Mouse (Mus musculus) cortical plate, adult 2 months (tissue): ENCODE results near the gene Snu13.
A peak's percentile ranks its signal among the peaks of the same experiment; 100 is the strongest.

Experiments used
- CTCF ChIP-seq: fragments of 200-500 bp; IDR thresholded peaks from 2 replicates; pipeline ENCODE4 v1.5.1; 2011; ENCODE audit warnings: mild to moderate bottlenecking, control low read depth, low read length; ENCODE audit not compliant: insufficient read depth; ENCODE audit errors: extremely low read depth
- POLR2A ChIP-seq: fragments of 200-500 bp; IDR thresholded peaks from 2 replicates; pipeline ENCODE4 v1.6.1; 2011; ENCODE audit warnings: mild to moderate bottlenecking, low read length, control low read depth; ENCODE audit not compliant: insufficient read depth; ENCODE audit errors: extremely low read depth

GRCm38 (mm10) chr15:82081161-82081560 is 33.8 kb upstream of the Snu13 start:
- TF ChIP-seq CTCF (peak; percentile 74), POLR2A (no peak)
